Mouse (Mus musculus): ENCODE measurements around the gene Slc25a10. TPM values are rescaled to one million over a fixed set of nuclear protein-coding genes. Genes with fewer than 3 reads are reported as not detected.
A peak's percentile ranks its signal among the peaks of the same experiment; 100 is the strongest.

Slc25a10 gene
- polyA plus RNA-seq, 1 experiment from 2014 or later: 73.9 TPM

- ATAC-seq (ENCODE audit: insufficient read depth, low FRiP score): no peak
- H3K4me3 ChIP-seq (replicated peaks; ENCODE audit: low read length): no peak overlapping the region
- no peaks in the 10 kb centered on the region for H3K36me3 ChIP-seq (ENCODE audit: control insufficient read depth, insufficient read depth, low read length)
- no peak overlapping the region for H3K9ac ChIP-seq (ENCODE audit: low read length)
- H3K27me3 ChIP-seq (ENCODE audit: control insufficient read depth, insufficient read depth, low read length): no peaks in the 10 kb centered on the region
- H3K9me3 ChIP-seq (replicated peaks; ENCODE audit: control insufficient read depth, low read length): no peaks in the 10 kb centered on the region
- no peak overlapping the region for H3K27ac ChIP-seq (ENCODE audit: low read length)
- H3K4me2 ChIP-seq (ENCODE audit: low read depth, low read length): no peak overlapping the region
- H3K4me1 ChIP-seq (ENCODE audit: control insufficient read depth, insufficient read depth, low read length): peaks cover 11% of the 10 kb centered on the region; the same call in 1 of the 2 replicates
- 91% methylated on average over 7 of the region's 7 CpGs for WGBS
Measured at GRCm38 (mm10) chr11:120455413-120455812, 36.2 kb upstream of the Slc25a10 start.

- WGBS: 19% methylated on average over 14 of the region's 14 CpGs
- no peak for ATAC-seq (ENCODE audit: insufficient read depth, low FRiP score)
- Histone ChIP-seq H3K27me3 (ENCODE audit: control insufficient read depth, insufficient read depth, low read length) (no peaks in the 10 kb centered on the region), H3K9me3 (replicated peaks; ENCODE audit: control insufficient read depth, low read length) (no peaks in the 10 kb centered on the region), H3K4me1 (ENCODE audit: control insufficient read depth, insufficient read depth, low read length) (peaks cover 11% of the 10 kb centered on the region; the same call in 1 of the 2 replicates), H3K36me3 (ENCODE audit: control insufficient read depth, insufficient read depth, low read length) (peaks cover 3% of the 10 kb centered on the region; the same call in 1 of the 2 replicates), H3K4me3 (replicated peaks; ENCODE audit: low read length) (peak overlapping the region; percentile 98), H3K27ac (ENCODE audit: low read length) (peak overlapping the region; percentile 86), H3K4me2 (ENCODE audit: low read depth, low read length) (peak overlapping the region; percentile 92), H3K9ac (ENCODE audit: low read length) (peak overlapping the region; percentile 99)
Measured at GRCm38 (mm10) chr11:120457370-120457769, 34.3 kb upstream of the Slc25a10 start.

- H3K27ac ChIP-seq (ENCODE audit: low read length): peak within 1 kb of the TSS; percentile 86
- 3% methylated on average over 62 of the region's 62 CpGs for WGBS
Measured at GRCm38 (mm10) chr11:120457772-120458751, 33.6 kb upstream of the Slc25a10 start, which contains the start of the genes Oxld1 and Ccdc137. TSS of gene Oxld1 (minus strand) at chr11:120458068. TSS of gene Ccdc137 (plus strand) at chr11:120458115.

GRCm38 (mm10) chr11:120458847-120459597 lies 32.6 kb upstream of the Slc25a10 start:
- ATAC-seq (ENCODE audit: insufficient read depth, low FRiP score): no peak

More at GRCm38 (mm10) chr11:120457772-120458751, 33.6 kb upstream of the Slc25a10 start, which contains the start of the genes Oxld1 and Ccdc137:
- no peaks in the 10 kb centered on the region for H3K27me3 ChIP-seq (ENCODE audit: control insufficient read depth, insufficient read depth, low read length)
- H3K36me3 ChIP-seq (ENCODE audit: control insufficient read depth, insufficient read depth, low read length): peaks cover 4% of the 10 kb centered on the region; the same call in 1 of the 2 replicates
- H3K9me3 ChIP-seq (replicated peaks; ENCODE audit: control insufficient read depth, low read length): no peaks in the 10 kb centered on the region
- peak within 1 kb of the TSS; percentile 99 for H3K9ac ChIP-seq (ENCODE audit: low read length)
- peak within 1 kb of the TSS; percentile 98 for H3K4me3 ChIP-seq (replicated peaks; ENCODE audit: low read length)
- H3K4me2 ChIP-seq (ENCODE audit: low read depth, low read length): peak within 1 kb of the TSS; percentile 92
- ATAC-seq (ENCODE audit: insufficient read depth, low FRiP score): peak; percentile 90
- peaks cover 11% of the 10 kb centered on the region; the same call in 1 of the 2 replicates for H3K4me1 ChIP-seq (ENCODE audit: control insufficient read depth, insufficient read depth, low read length)

GRCm38 (mm10) chr11:120463536-120463935 lies 28.1 kb upstream of the Slc25a10 start:
- Histone ChIP-seq H3K4me3 (replicated peaks; ENCODE audit: low read length) (no peak overlapping the region), H3K27ac (ENCODE audit: low read length) (no peak overlapping the region), H3K9ac (ENCODE audit: low read length) (no peak overlapping the region), H3K27me3 (ENCODE audit: control insufficient read depth, insufficient read depth, low read length) (no peaks in the 10 kb centered on the region), H3K36me3 (ENCODE audit: control insufficient read depth, insufficient read depth, low read length) (peaks cover 4% of the 10 kb centered on the region; the same call in 1 of the 2 replicates), H3K4me2 (ENCODE audit: low read depth, low read length) (no peak overlapping the region), H3K4me1 (ENCODE audit: control insufficient read depth, insufficient read depth, low read length) (peaks cover 13% of the 10 kb centered on the region), H3K9me3 (replicated peaks; ENCODE audit: control insufficient read depth, low read length) (no peaks in the 10 kb centered on the region)
- no peak for ATAC-seq (ENCODE audit: insufficient read depth, low FRiP score)
- WGBS: 87% methylated on average over 2 of the region's 2 CpGs

More at GRCm38 (mm10) chr11:120458847-120459597, 32.6 kb upstream of the Slc25a10 start:
- Histone ChIP-seq H3K9ac (ENCODE audit: low read length) (peak overlapping the region; percentile 99), H3K4me3 (replicated peaks; ENCODE audit: low read length) (peak overlapping the region; percentile 98), H3K4me2 (ENCODE audit: low read depth, low read length) (peak overlapping the region; percentile 92), H3K36me3 (ENCODE audit: control insufficient read depth, insufficient read depth, low read length) (peaks cover 4% of the 10 kb centered on the region; the same call in 1 of the 2 replicates), H3K4me1 (ENCODE audit: control insufficient read depth, insufficient read depth, low read length) (peaks cover 11% of the 10 kb centered on the region; the same call in 1 of the 2 replicates), H3K9me3 (replicated peaks; ENCODE audit: control insufficient read depth, low read length) (no peaks in the 10 kb centered on the region), H3K27me3 (ENCODE audit: control insufficient read depth, insufficient read depth, low read length) (no peaks in the 10 kb centered on the region), H3K27ac (ENCODE audit: low read length) (no peak overlapping the region)
- 61% methylated on average over 6 of the region's 6 CpGs for WGBS

GRCm38 (mm10) chr11:120464365-120464764 lies 27.3 kb upstream of the Slc25a10 start:
- no peak for ATAC-seq (ENCODE audit: insufficient read depth, low FRiP score)
- H3K9ac ChIP-seq (ENCODE audit: low read length): no peak overlapping the region
- 89% methylated on average over 5 of the region's 5 CpGs for WGBS
- no peak overlapping the region for H3K4me2 ChIP-seq (ENCODE audit: low read depth, low read length)
- H3K27me3 ChIP-seq (ENCODE audit: control insufficient read depth, insufficient read depth, low read length): no peaks in the 10 kb centered on the region
- no peaks in the 10 kb centered on the region for H3K9me3 ChIP-seq (replicated peaks; ENCODE audit: control insufficient read depth, low read length)
- no peak overlapping the region for H3K4me3 ChIP-seq (replicated peaks; ENCODE audit: low read length)
- no peak overlapping the region for H3K27ac ChIP-seq (ENCODE audit: low read length)
- H3K36me3 ChIP-seq (ENCODE audit: control insufficient read depth, insufficient read depth, low read length): peaks cover 4% of the 10 kb centered on the region; the same call in 1 of the 2 replicates
- H3K4me1 ChIP-seq (ENCODE audit: control insufficient read depth, insufficient read depth, low read length): peaks cover 13% of the 10 kb centered on the region

GRCm38 (mm10) chr11:120465521-120465920 lies 26.1 kb upstream of the Slc25a10 start:
- ATAC-seq (ENCODE audit: insufficient read depth, low FRiP score): no peak
- 93% methylated on average over 4 of the region's 4 CpGs for WGBS
- no peak overlapping the region for H3K9ac ChIP-seq (ENCODE audit: low read length)
- no peaks in the 10 kb centered on the region for H3K27me3 ChIP-seq (ENCODE audit: control insufficient read depth, insufficient read depth, low read length)
- H3K27ac ChIP-seq (ENCODE audit: low read length): no peak overlapping the region
- no peaks in the 10 kb centered on the region for H3K9me3 ChIP-seq (replicated peaks; ENCODE audit: control insufficient read depth, low read length)
- no peak overlapping the region for H3K4me3 ChIP-seq (replicated peaks; ENCODE audit: low read length)
- H3K36me3 ChIP-seq (ENCODE audit: control insufficient read depth, insufficient read depth, low read length): peaks cover 4% of the 10 kb centered on the region; the same call in 1 of the 2 replicates
- peaks cover 13% of the 10 kb centered on the region for H3K4me1 ChIP-seq (ENCODE audit: control insufficient read depth, insufficient read depth, low read length)
- H3K4me2 ChIP-seq (ENCODE audit: low read depth, low read length): no peak overlapping the region

GRCm38 (mm10) chr11:120467051-120467735 lies 24.4 kb upstream of the Slc25a10 start, which contains the start of gene Arl16:
TSS of gene Arl16 (minus strand) at chr11:120467607.
- peak; percentile 100 for ATAC-seq (ENCODE audit: insufficient read depth, low FRiP score)
- Histone ChIP-seq H3K4me3 (replicated peaks; ENCODE audit: low read length) (peak within 1 kb of the TSS; percentile 96), H3K9me3 (replicated peaks; ENCODE audit: control insufficient read depth, low read length) (no peaks in the 10 kb centered on the region), H3K9ac (ENCODE audit: low read length) (peak within 1 kb of the TSS; percentile 91), H3K4me1 (ENCODE audit: control insufficient read depth, insufficient read depth, low read length) (peaks cover 13% of the 10 kb centered on the region), H3K27ac (ENCODE audit: low read length) (peak within 1 kb of the TSS; percentile 47; the same call in 1 of the 2 replicates), H3K4me2 (ENCODE audit: low read depth, low read length) (peak within 1 kb of the TSS; percentile 96), H3K36me3 (ENCODE audit: control insufficient read depth, insufficient read depth, low read length) (peaks cover 9% of the 10 kb centered on the region), H3K27me3 (ENCODE audit: control insufficient read depth, insufficient read depth, low read length) (no peaks in the 10 kb centered on the region)
- under 1% methylated on average over 53 of the region's 54 CpGs for WGBS

All from stomach, embryonic 16.5 days (tissue).